Mouse (Mus musculus) forebrain, embryonic 11.5 days (tissue): Measurements from ENCODE around the gene Eml1. TPM values are rescaled to one million over a fixed set of nuclear protein-coding genes. Genes with fewer than 3 reads are reported as not detected.

ENCODE experiments used
- ATAC-seq: fragments of 200-750 bp; cut with Nextera tagmentation; replicated peaks from 2 replicates; pipeline ENCODE4 v1.8.0; 2017; ENCODE audit warnings: moderate TSS enrichment; ENCODE audit not compliant: low FRiP score
- DNase-seq: peaks from one replicate; pipeline ENCODE4 v3.0.0-alpha.2; 2017; ENCODE audit warnings: low spot score
- H3K27ac ChIP-seq: fragments of 300-500 bp; sonication (generic); 2 replicates; pipeline ENCODE4 v1.5.1; 2014; ENCODE audit warnings: low read depth, low read length
- H3K27me3 ChIP-seq: fragments of 300-500 bp; sonication (generic); 2 replicates; pipeline ENCODE4 v1.6.1; 2014; ENCODE audit warnings: mild to moderate bottlenecking, low read length, mixed read lengths; ENCODE audit not compliant: control insufficient read depth, insufficient read depth
- H3K36me3 ChIP-seq: fragments of 300-500 bp; sonication (generic); 2 replicates; pipeline ENCODE4 v1.6.1; 2014; ENCODE audit warnings: mild to moderate bottlenecking, low read length, moderate library complexity, mixed read lengths; ENCODE audit not compliant: control insufficient read depth, insufficient read depth
- H3K4me1 ChIP-seq: fragments of 300-500 bp; sonication (generic); replicated peaks from 2 replicates; pipeline ENCODE4 v1.6.1; 2014; ENCODE audit warnings: low read length, mixed read lengths; ENCODE audit not compliant: control insufficient read depth, insufficient read depth
- H3K4me2 ChIP-seq: fragments of 300-500 bp; sonication (generic); 2 replicates; pipeline ENCODE4 v1.6.1; 2014; ENCODE audit warnings: low read depth, mild to moderate bottlenecking, low read length, moderate library complexity, mixed read lengths; ENCODE audit not compliant: severe bottlenecking
- H3K4me3 ChIP-seq: fragments of 300-500 bp; sonication (generic); 2 replicates; pipeline ENCODE4 v1.5.1; 2014; ENCODE audit warnings: low read depth, low read length
- H3K9ac ChIP-seq: fragments of 300-500 bp; sonication (generic); 2 replicates; pipeline ENCODE4 v1.6.1; 2014; ENCODE audit warnings: low read length
- H3K9me3 ChIP-seq: fragments of 300-500 bp; sonication (generic); 2 replicates; pipeline ENCODE4 v1.6.1; 2016; ENCODE audit warnings: low read length, mixed read lengths; ENCODE audit not compliant: control insufficient read depth
- WGBS: fragments of 180-500 bp; shearing (Covaris S2); extraction: QIAGEN DNeasy Blood & Tissue Kit; methylation state at CpG from one replicate; pipeline ENCODE4 v1.1.7; 2014; 5-methylcytosine and 5-hydroxymethylcytosine counted together
- polyA plus RNA-seq: library from polyadenylated mRNA; unstranded; fragments of >200 nt; fragmentation: Nextera tagmentation; extraction: Ambion mirVana; gene quantifications from 2 replicates; pipeline ENCODE4 v1.2.1, GENCODE M21; 2014

Gene Eml1
- polyA plus RNA-seq, 1 experiment from 2014 or later, result 92.5 TPM

GRCm38 (mm10) chr12:108489076-108489475 lies 118.3 kb downstream of the Eml1 start:
- no peak overlapping the region for H3K4me3 ChIP-seq
- DNase-seq, result no peak
- H3K4me2 ChIP-seq, result no peak overlapping the region
- peaks cover 4% of the 10 kb centered on the region; the same call in 1 of the 2 replicates for H3K4me1 ChIP-seq
- no peak overlapping the region for H3K9ac ChIP-seq
- ATAC-seq, result no peak
- no peaks in the 10 kb centered on the region for H3K36me3 ChIP-seq
- H3K27ac ChIP-seq, result no peak overlapping the region
- H3K9me3 ChIP-seq, result no peaks in the 10 kb centered on the region
- no peaks in the 10 kb centered on the region for H3K27me3 ChIP-seq
- WGBS, result 84% methylated on average over 5 of the region's 5 CpGs

GRCm38 (mm10) chr12:108489741-108490140 lies 119.0 kb downstream of the Eml1 start:
- Histone ChIP-seq H3K4me1 (peaks cover 4% of the 10 kb centered on the region; the same call in 1 of the 2 replicates), H3K36me3 (no peaks in the 10 kb centered on the region), H3K27me3 (no peaks in the 10 kb centered on the region), H3K9ac (no peak overlapping the region), H3K9me3 (no peaks in the 10 kb centered on the region), H3K4me2 (no peak overlapping the region), H3K4me3 (no peak overlapping the region), H3K27ac (no peak overlapping the region)
- DNase-seq (no peak), ATAC-seq (0 out of 2 replicates have a peak, but pooled peaks have one; percentile 24)
- 48% methylated on average over 2 of the region's 2 CpGs for WGBS

DNA sequence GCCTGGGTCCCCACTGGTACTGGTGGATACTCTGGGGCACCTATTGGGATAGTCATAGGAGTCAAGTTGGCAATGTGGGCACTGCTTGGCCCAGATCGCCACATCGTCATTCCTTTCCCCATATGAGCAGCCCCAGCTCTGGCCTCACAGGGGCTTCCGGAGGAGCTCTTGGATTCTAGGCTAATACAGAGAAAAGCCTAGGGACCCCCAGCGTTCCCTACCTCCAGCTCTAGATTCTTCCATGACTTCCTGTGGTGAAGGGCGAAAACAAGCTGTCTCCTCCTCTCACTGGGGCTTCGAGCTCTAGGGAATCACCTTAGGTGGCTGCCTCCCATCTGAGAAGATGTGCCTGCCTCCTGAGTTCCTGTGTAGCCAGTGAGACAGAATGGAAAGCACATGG lies 119.6 kb downstream of the Eml1 start:
- Histone ChIP-seq H3K4me3 (no peak overlapping the region), H3K27me3 (no peaks in the 10 kb centered on the region), H3K9me3 (no peaks in the 10 kb centered on the region), H3K9ac (no peak overlapping the region), H3K4me2 (no peak overlapping the region), H3K36me3 (no peaks in the 10 kb centered on the region), H3K4me1 (peaks cover 4% of the 10 kb centered on the region; the same call in 1 of the 2 replicates), H3K27ac (no peak overlapping the region)
- ATAC-seq (no peak), DNase-seq (no peak)
- WGBS, result 85% methylated on average over 6 of the region's 6 CpGs

- Histone ChIP-seq H3K4me1 (peaks cover 4% of the 10 kb centered on the region; the same call in 1 of the 2 replicates), H3K27me3 (no peaks in the 10 kb centered on the region), H3K36me3 (no peaks in the 10 kb centered on the region), H3K4me3 (no peak overlapping the region), H3K9me3 (no peaks in the 10 kb centered on the region), H3K27ac (no peak overlapping the region), H3K4me2 (no peak overlapping the region), H3K9ac (no peak overlapping the region)
- no peak; the same call in 1 of the 2 replicates for ATAC-seq
- WGBS, result 67% methylated on average over 7 of the region's 7 CpGs
- DNase-seq, result peak; percentile 62
Measured at GRCm38 (mm10) chr12:108490954-108491353, 120.2 kb downstream of the Eml1 start.

DNA sequence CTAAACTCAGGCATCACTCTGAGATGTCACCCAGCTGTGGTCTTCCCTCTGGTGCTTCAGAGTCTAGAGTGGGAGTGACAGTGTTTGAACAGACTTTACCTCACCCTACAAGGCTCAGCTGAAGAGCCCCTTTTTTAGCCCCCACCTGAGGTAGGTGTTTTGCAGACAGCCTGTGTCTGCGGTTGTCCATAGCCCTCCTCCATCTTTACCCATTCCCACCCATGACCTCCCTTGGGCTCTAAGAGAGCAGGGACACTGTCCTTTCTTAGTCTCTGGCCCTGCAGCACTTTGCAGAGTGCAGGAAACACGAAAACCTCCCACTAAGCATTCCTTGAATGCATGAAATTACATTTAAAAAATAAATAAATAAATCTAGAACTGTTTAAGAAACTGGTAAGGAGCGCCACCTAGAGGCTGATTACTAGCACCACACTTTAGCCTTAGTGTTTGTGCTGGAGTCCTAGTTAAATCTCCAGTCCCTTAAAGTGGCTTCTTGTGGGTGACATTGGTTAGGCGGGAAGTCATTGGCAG lies 123.3 kb downstream of the Eml1 start:
- 25% methylated on average over 4 of the region's 4 CpGs for WGBS
- peaks cover 4% of the 10 kb centered on the region; the same call in 1 of the 2 replicates for H3K4me1 ChIP-seq
- no peaks in the 10 kb centered on the region for H3K9me3 ChIP-seq
- H3K4me2 ChIP-seq, result no peak overlapping the region
- no peak overlapping the region for H3K27ac ChIP-seq
- H3K36me3 ChIP-seq, result no peaks in the 10 kb centered on the region
- ATAC-seq (0 out of 2 replicates have a peak, but pooled peaks have one; percentile 54), DNase-seq (no peak)
- no peak overlapping the region for H3K9ac ChIP-seq
- H3K27me3 ChIP-seq, result no peaks in the 10 kb centered on the region
- H3K4me3 ChIP-seq, result no peak overlapping the region

DNA sequence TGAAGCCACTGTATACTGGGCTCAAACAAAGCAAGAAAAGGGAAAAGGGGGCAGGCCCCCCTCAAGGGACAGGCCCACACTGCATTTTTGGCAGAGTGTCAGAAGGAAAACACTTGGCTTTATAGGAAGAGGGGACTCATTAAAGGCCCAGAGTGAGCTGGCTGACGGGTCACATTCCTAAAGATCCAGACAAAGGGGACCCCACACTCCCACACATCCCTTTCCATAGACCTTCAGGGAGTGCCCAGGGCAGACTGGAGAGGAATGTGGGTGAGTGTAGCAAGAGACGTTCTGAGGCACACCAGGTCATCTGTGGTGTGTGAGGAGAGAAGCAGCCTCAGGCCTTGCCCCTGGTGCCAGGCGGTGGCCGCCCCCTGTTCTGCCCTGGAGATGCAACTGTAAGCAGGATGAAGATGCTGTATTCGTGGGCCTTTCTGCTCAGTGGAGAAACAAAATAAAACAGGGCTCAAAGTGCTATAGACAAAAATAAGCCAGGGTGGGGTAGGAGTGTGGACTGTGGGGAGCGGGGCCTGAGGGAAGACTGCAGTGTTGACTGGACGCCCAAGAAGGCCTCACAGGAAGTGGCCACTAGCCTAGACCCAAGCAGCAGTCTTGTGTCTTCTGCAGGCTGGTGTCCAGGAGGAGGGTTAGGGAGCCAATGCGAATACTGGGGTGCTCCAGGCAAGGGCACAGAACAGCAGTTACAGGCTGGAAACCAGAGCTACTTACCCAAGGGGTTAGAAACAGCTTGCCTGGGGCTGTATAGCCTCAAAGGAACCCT lies 124.9 kb downstream of the Eml1 start:
- Histone ChIP-seq H3K4me3 (no peak overlapping the region), H3K36me3 (no peaks in the 10 kb centered on the region), H3K27me3 (no peaks in the 10 kb centered on the region), H3K9ac (no peak overlapping the region), H3K9me3 (no peaks in the 10 kb centered on the region), H3K4me1 (no peaks in the 10 kb centered on the region), H3K27ac (no peak overlapping the region), H3K4me2 (no peak overlapping the region)
- 70% methylated on average over 8 of the region's 8 CpGs for WGBS
- no peak for DNase-seq
- no peak; the same call in 1 of the 2 replicates for ATAC-seq

GRCm38 (mm10) chr12:108503064-108503463 lies 132.3 kb downstream of the Eml1 start:
- DNase-seq, result peak; percentile 28
- H3K27ac ChIP-seq, result no peak overlapping the region
- ATAC-seq, result no peak
- H3K9me3 ChIP-seq, result no peaks in the 10 kb centered on the region
- H3K27me3 ChIP-seq, result no peaks in the 10 kb centered on the region
- H3K4me3 ChIP-seq, result no peak overlapping the region
- H3K4me2 ChIP-seq, result no peak overlapping the region
- WGBS, result 72% methylated on average over 10 of the region's 10 CpGs
- H3K36me3 ChIP-seq, result no peaks in the 10 kb centered on the region
- no peak overlapping the region for H3K9ac ChIP-seq
- H3K4me1 ChIP-seq, result no peaks in the 10 kb centered on the region

- DNase-seq, result peak; percentile 36
- Histone ChIP-seq H3K27me3 (no peaks in the 10 kb centered on the region), H3K4me2 (no peak overlapping the region), H3K4me3 (no peak overlapping the region), H3K9ac (no peak overlapping the region), H3K4me1 (no peaks in the 10 kb centered on the region), H3K36me3 (no peaks in the 10 kb centered on the region), H3K9me3 (no peaks in the 10 kb centered on the region), H3K27ac (no peak overlapping the region)
- ATAC-seq, result no peak
- WGBS, result 81% methylated on average over 16 of the region's 16 CpGs
Measured at GRCm38 (mm10) chr12:108503582-108503981, 132.8 kb downstream of the Eml1 start.
